10 mouse cellular contexts compared by ENCODE assay signal in the genomic region with DNA sequence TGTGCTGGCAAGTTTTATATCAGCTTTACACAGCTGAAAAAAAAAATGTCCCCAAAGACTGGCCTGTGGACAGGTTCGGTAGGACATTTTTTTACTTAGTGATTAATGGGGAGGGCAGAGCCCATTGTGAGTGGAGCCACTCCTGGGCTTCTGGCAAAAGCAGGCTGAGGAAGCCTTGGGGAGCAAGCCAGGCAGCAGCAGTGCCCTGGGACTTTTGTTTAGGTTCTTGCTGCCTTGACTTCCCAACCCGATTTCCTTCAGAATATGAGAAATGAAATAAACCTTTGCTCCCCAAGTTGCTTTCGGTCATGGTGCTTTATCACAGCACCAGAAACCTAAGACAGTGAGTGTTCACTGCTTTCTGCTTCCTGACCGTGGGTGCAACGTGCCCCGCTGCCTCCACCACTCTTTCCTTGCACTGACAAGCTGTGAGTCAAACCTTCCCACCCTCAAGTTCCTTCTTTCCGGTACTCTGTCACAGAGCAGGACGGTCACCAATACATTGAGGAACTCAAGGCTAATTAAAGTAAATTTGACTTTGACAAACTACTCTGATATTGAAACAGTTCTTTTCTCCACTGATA. TPM values are rescaled to one million over a fixed set of nuclear protein-coding genes. Genes with fewer than 3 reads are reported as not detected.
A peak's percentile ranks its signal among the peaks of the same experiment; 100 is the strongest.
DNase-seq lines count a peak whose midpoint lies in the region; ATAC-seq and TF ChIP-seq lines count a peak whose summit lies in the region.
"Had no signal": no experiment of that assay in that cellular context is flagged by ENCODE, and none has a peak within 500 bp of the region (broad histone marks: within the 10 kb centered on the region; RNA-seq: fewer than 3 reads in every experiment).

No protein-coding gene starts in this region.

- H3K27ac ChIP-seq in heart, embryonic 12.5 days (ENCODE audit: poor library complexity, severe bottlenecking): no peak overlapping the region
- H3K27ac ChIP-seq in thymus, adult 2 months (ENCODE audit: control insufficient read depth, insufficient read depth, low read length): 0 out of 2 replicates have a peak overlapping the region, but pooled peaks have one; percentile 7

- no peaks in the 10 kb centered on the region for H3K27me3 ChIP-seq in heart, embryonic 12.5 days (replicated peaks)
- H3K27me3 ChIP-seq in thymus, adult 2 months (ENCODE audit: control insufficient read depth, insufficient read depth, low read length): no peaks in the 10 kb centered on the region

- peak; percentile 8 for DNase-seq in heart, adult 8-10 months (ENCODE audit: low spot score)
- DNase-seq in thymus, adult 2 months: no peak
- DNase-seq in thymus, adult 18-20 months: no peak
- DNase-seq in induced T-regulatory cell, adult 2 months (ENCODE audit: low read depth): peak; percentile 52
- peak; percentile 45 for DNase-seq in thymus, postnatal 4 days
- no peak for DNase-seq in left cerebral cortex, adult 18-20 months (ENCODE audit: low spot score in 2 of 2)
- no peak for DNase-seq in right cerebral cortex, postnatal 4 days
- DNase-seq: cerebellum, adult 9-11 months had no signal

- no peak overlapping the region for H3K4me2 ChIP-seq in heart, embryonic 12.5 days

- H3K4me1 ChIP-seq in heart, embryonic 12.5 days (replicated peaks): peaks cover 14% of the 10 kb centered on the region
- peaks cover 14% of the 10 kb centered on the region for H3K4me1 ChIP-seq in thymus, adult 2 months (replicated peaks; ENCODE audit: control insufficient read depth, insufficient read depth, low read length)

- H3K4me3 ChIP-seq in heart, embryonic 12.5 days: no peak overlapping the region
- H3K4me3 ChIP-seq in thymus, adult 2 months (ENCODE audit: control insufficient read depth, insufficient read depth, low read length): no peak overlapping the region

- no peak for TF ChIP-seq POLR2A in thymus, adult 2 months (IDR thresholded peaks at IDR 0.05; ENCODE audit: control insufficient read depth, extremely low read depth, insufficient read depth, low read length, poor library complexity)

- no peak for ATAC-seq in heart, embryonic 12.5 days (ENCODE audit: insufficient number of reproducible peaks, low FRiP score)
- ATAC-seq: intestine, embryonic 16.5 days had no signal

- peaks cover 4% of the 10 kb centered on the region; the same call in 1 of the 2 replicates for H3K36me3 ChIP-seq in heart, embryonic 12.5 days
- H3K36me3 ChIP-seq in thymus, adult 2 months (ENCODE audit: control insufficient read depth, insufficient read depth, low read length): no peaks in the 10 kb centered on the region

- no peaks in the 10 kb centered on the region for H3K9me3 ChIP-seq in heart, embryonic 12.5 days (replicated peaks)

- H3K9ac ChIP-seq in heart, embryonic 12.5 days: no peak overlapping the region

- 65% methylated on average over 8 of the region's 8 CpGs for WGBS in heart, embryonic 12.5 days
- 33% methylated on average over 8 of the region's 8 CpGs for WGBS in thymus, adult 2 months

- no peak for TF ChIP-seq CTCF in thymus, adult 2 months (IDR thresholded peaks at IDR 0.05; ENCODE audit: borderline replicate concordance, control insufficient read depth, extremely low read depth, insufficient read depth, low read length, poor library complexity)

RNA-seq across cellular contexts. Expression of gene Zrsr1, which starts 43.1 kb away (rescaled TPM):
- 10 to 100 TPM; 19.1 to 29.4 (median 20.6) TPM for total RNA-seq in heart, adult 8-10 months (2022)
- 2.3 and 3.2 TPM in 2 replicates for polyA plus RNA-seq in heart, embryonic 12.5 days (2016; fragmentation: Nextera tagmentation; extraction: Ambion mirVana)
- polyA plus RNA-seq in thymus, adult 2 months (2012; rRNA removed): 3.4 and 3.5 TPM in 2 replicates
- total RNA-seq in left cerebral cortex, adult 18-20 months (2021): 10 to 100 TPM; 70.9 to 72.5 TPM

RNA-seq across cellular contexts. Expression of gene Gm28048, which starts 53.2 kb away (rescaled TPM):
- total RNA-seq in heart, adult 8-10 months (2022): 1 to 10 TPM; 2.4 to 7.1 (median 4.1) TPM
- 8.5 and 9.4 TPM in 2 replicates for polyA plus RNA-seq in heart, embryonic 12.5 days (2016; fragmentation: Nextera tagmentation; extraction: Ambion mirVana)
- not detected in 2 replicates for polyA plus RNA-seq in thymus, adult 2 months (2012; rRNA removed)
- 10 to 100 TPM; 10.1 to 11.3 TPM for total RNA-seq in left cerebral cortex, adult 18-20 months (2021)

RNA-seq across cellular contexts. Expression of gene Commd1, which starts 53.5 kb away (rescaled TPM):
- 100 to 1,000 TPM; 133 to 141 (median 141) TPM for total RNA-seq in heart, adult 8-10 months (2022)
- polyA plus RNA-seq in heart, embryonic 12.5 days (2016; fragmentation: Nextera tagmentation; extraction: Ambion mirVana): 295 and 316 TPM in 2 replicates
- 12.2 and 13.0 TPM in 2 replicates for polyA plus RNA-seq in thymus, adult 2 months (2012; rRNA removed)
- total RNA-seq in left cerebral cortex, adult 18-20 months (2021): 10 to 100 TPM; 46.4 to 47.6 TPM

Comparison
In these comparisons a context has a peak if more than half of its experiments do, and no peak if none do; other contexts are left out.
1. DNase-seq: peak in heart, adult 8-10 months (single experiment), induced T-regulatory cell, adult 2 months (single experiment) and thymus, postnatal 4 days (single experiment); none in thymus, adult 2 months (single experiment), thymus, adult 18-20 months (0 of 2), left cerebral cortex, adult 18-20 months (0 of 2) and right cerebral cortex, postnatal 4 days (single experiment).